Mouse (Mus musculus) lung, embryonic 14.5 days (tissue): ENCODE results near the gene Xrcc3. TPM values are rescaled to one million over a fixed set of nuclear protein-coding genes. Genes with fewer than 3 reads are reported as not detected.
A peak's percentile ranks its signal among the peaks of the same experiment; 100 is the strongest.

Source experiments
- ATAC-seq: fragments of 200-750 bp; cut with Nextera tagmentation; 2 replicates; pipeline ENCODE4 v1.8.0; 2017; ENCODE audit warnings: mild to moderate bottlenecking, moderate TSS enrichment, moderate library complexity; ENCODE audit not compliant: insufficient read depth
- DNase-seq: peaks from one replicate; pipeline ENCODE4 v3.0.0-alpha.2; 2015
- H3K27ac ChIP-seq: fragments of 300-500 bp; sonication (generic); 2 replicates; pipeline ENCODE4 v1.5.1; 2014; ENCODE audit warnings: low read depth, mild to moderate bottlenecking, moderate library complexity
- H3K27me3 ChIP-seq: fragments of 300-500 bp; sonication (generic); 2 replicates; pipeline ENCODE4 v1.6.1; 2014; ENCODE audit warnings: low read length, control low read depth; ENCODE audit not compliant: insufficient read depth
- H3K36me3 ChIP-seq: fragments of 300-500 bp; sonication (generic); 2 replicates; pipeline ENCODE4 v1.6.1; 2014; ENCODE audit warnings: control low read depth; ENCODE audit not compliant: insufficient read depth
- H3K4me1 ChIP-seq: fragments of 300-500 bp; sonication (generic); 2 replicates; pipeline ENCODE4 v1.6.1; 2014; ENCODE audit warnings: antibody characterized with exemption, control low read depth; ENCODE audit not compliant: insufficient read depth
- H3K4me2 ChIP-seq: fragments of 300-500 bp; sonication (generic); 2 replicates; pipeline ENCODE4 v1.6.1; 2014; ENCODE audit warnings: mild to moderate bottlenecking
- H3K4me3 ChIP-seq: fragments of 300-500 bp; sonication (generic); 2 replicates; pipeline ENCODE4 v1.5.1; 2014; ENCODE audit warnings: low read depth, low read length
- H3K9ac ChIP-seq: fragments of 300-500 bp; sonication (generic); 2 replicates; pipeline ENCODE4 v1.6.1; 2014
- H3K9me3 ChIP-seq: fragments of 300-500 bp; sonication (generic); 2 replicates; pipeline ENCODE4 v1.6.1; 2016; ENCODE audit warnings: low read depth, low read length, control low read depth
- CTCF ChIP-seq: IDR thresholded peaks from 2 replicates; pipeline ENCODE4 v1.5.1; 2016; ENCODE audit warnings: antibody characterized with exemption, low read depth
- WGBS: fragments of 180-500 bp; shearing (Covaris S2); extraction: QIAGEN DNeasy Blood & Tissue Kit; methylation state at CpG from one replicate; pipeline ENCODE4 v1.1.7; 2014; 5-methylcytosine and 5-hydroxymethylcytosine counted together
- polyA plus RNA-seq: library from polyadenylated mRNA; unstranded; fragments of >200 nt; fragmentation: Nextera tagmentation; extraction: Ambion mirVana; gene quantifications from 2 replicates; pipeline ENCODE4 v1.2.1, GENCODE M21; 2014

Gene Xrcc3
- polyA plus RNA-seq, 1 experiment from 2014 or later: 15.7 TPM

- WGBS: 78% methylated on average over 10 of the region's 10 CpGs
These were observed 33.1 kb upstream of the Xrcc3 start for GRCm38 (mm10) chr12:111846815-111847214.

DNA sequence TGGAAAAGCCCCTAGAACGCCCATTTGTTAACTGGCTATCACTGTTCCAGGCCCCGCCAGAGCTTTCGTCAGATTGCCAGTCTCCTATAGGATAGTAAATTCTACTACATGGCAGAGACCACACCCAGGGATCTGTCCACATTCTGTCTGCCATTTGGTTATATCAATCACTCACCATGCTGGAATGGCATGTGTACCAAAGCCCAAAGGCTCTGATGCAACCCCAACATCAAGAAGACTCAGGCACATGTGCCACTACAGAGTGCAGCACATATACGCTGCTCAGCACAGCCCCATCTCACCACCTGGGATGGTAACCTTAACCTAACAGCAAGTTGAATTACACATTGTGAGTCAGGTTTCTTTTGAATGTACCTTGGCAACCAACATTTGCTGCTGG, 32.3 kb upstream of the Xrcc3 start:
- no peak for DNase-seq
- no peak overlapping the region for H3K4me2 ChIP-seq
- H3K4me1 ChIP-seq: no peaks in the 10 kb centered on the region
- WGBS: 90% methylated on average over 4 of the region's 4 CpGs
- H3K27ac ChIP-seq: no peak overlapping the region
- no peak overlapping the region for H3K9ac ChIP-seq
- ATAC-seq: no peak
- no peaks in the 10 kb centered on the region for H3K27me3 ChIP-seq
- no peak overlapping the region for H3K4me3 ChIP-seq
- no peak for TF ChIP-seq CTCF
- peaks cover 18% of the 10 kb centered on the region; the same call in 1 of the 2 replicates for H3K36me3 ChIP-seq
- H3K9me3 ChIP-seq: no peaks in the 10 kb centered on the region

More at GRCm38 (mm10) chr12:111846815-111847214, 33.1 kb upstream of the Xrcc3 start:
- Histone ChIP-seq H3K4me2 (no peak overlapping the region), H3K36me3 (peaks cover 11% of the 10 kb centered on the region; the same call in 1 of the 2 replicates), H3K9ac (no peak overlapping the region), H3K4me1 (no peaks in the 10 kb centered on the region), H3K4me3 (no peak overlapping the region), H3K27ac (no peak overlapping the region), H3K9me3 (no peaks in the 10 kb centered on the region), H3K27me3 (no peaks in the 10 kb centered on the region)
- no peak for TF ChIP-seq CTCF
- DNase-seq: no peak
- ATAC-seq: no peak

DNA sequence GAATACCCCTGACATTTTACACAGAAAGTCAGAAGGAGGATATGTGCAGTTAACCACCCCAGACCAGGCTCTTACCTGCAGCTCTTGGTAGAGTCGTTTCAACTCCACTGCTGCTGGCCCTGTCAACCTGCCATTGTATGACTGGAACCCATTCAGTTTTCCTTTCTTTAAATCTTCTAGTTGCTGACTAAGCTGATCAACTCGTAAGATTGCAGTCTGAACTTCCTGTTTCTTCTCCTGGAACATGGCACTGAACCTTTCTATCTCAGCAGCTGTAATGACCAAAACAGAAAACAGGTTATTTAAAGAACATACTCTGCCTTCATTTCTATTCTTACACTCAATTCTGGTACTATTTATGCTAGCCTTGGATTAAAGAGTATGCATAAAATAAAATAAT, 29.8 kb upstream of the Xrcc3 start:
- Histone ChIP-seq H3K9ac (no peak overlapping the region), H3K27me3 (no peaks in the 10 kb centered on the region), H3K27ac (no peak overlapping the region), H3K4me1 (no peaks in the 10 kb centered on the region), H3K9me3 (no peaks in the 10 kb centered on the region), H3K36me3 (peaks cover 38% of the 10 kb centered on the region), H3K4me3 (no peak overlapping the region), H3K4me2 (no peak overlapping the region)
- ATAC-seq: no peak
- no peak for TF ChIP-seq CTCF
- whole genome bisulfite sequencing: 47% methylated on average over 2 of the region's 2 CpGs
- DNase-seq: no peak

- 72% methylated on average over 15 of the region's 15 CpGs for whole genome bisulfite sequencing
- DNase-seq: peak; percentile 9
These were observed 29.1 kb upstream of the Xrcc3 start for GRCm38 (mm10) chr12:111842565-111843433.

DNA sequence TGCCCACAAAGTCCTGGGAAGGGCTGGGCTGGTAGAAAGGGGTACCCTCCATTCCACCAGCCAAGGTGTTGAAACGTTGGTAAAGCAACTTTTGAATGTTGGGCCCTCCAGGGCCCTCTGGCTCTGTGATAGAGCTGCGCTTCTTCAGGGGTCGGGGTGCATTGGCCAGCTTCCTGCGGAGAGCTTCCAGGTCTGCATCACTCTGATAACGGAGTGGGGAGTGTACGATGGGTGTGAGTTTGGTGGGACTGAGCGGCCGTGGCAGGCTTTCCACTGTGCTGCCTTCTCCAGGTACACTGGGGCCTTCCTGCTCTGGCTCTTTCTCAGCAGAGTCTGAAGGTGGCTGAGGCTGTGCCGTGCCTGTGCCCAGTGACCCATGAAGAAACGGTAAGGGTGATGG, 19.8 kb upstream of the Xrcc3 start:
- no peak overlapping the region for H3K9ac ChIP-seq
- ATAC-seq (peak; percentile 33; the same call in 1 of the 2 replicates), DNase-seq (no peak)
- H3K4me1 ChIP-seq: no peaks in the 10 kb centered on the region
- H3K9me3 ChIP-seq: no peaks in the 10 kb centered on the region
- no peaks in the 10 kb centered on the region for H3K27me3 ChIP-seq
- H3K4me3 ChIP-seq: no peak overlapping the region
- no peak overlapping the region for H3K4me2 ChIP-seq
- no peak overlapping the region for H3K27ac ChIP-seq
- peaks cover 100% of the 10 kb centered on the region for H3K36me3 ChIP-seq
- WGBS: 82% methylated on average over 10 of the region's 10 CpGs
- TF ChIP-seq CTCF: no peak

More at GRCm38 (mm10) chr12:111842565-111843433, 29.1 kb upstream of the Xrcc3 start:
- H3K4me2 ChIP-seq: no peak overlapping the region
- H3K9me3 ChIP-seq: no peaks in the 10 kb centered on the region
- no peak overlapping the region for H3K4me3 ChIP-seq
- peak; percentile 27; the same call in 1 of the 2 replicates for TF ChIP-seq CTCF
- H3K27me3 ChIP-seq: no peaks in the 10 kb centered on the region
- no peak for ATAC-seq
- no peak overlapping the region for H3K27ac ChIP-seq
- H3K4me1 ChIP-seq: no peaks in the 10 kb centered on the region
- no peak overlapping the region for H3K9ac ChIP-seq
- H3K36me3 ChIP-seq: peaks cover 45% of the 10 kb centered on the region

- no peak overlapping the region for H3K27ac ChIP-seq
- no peaks in the 10 kb centered on the region for H3K4me1 ChIP-seq
- H3K4me2 ChIP-seq: no peak overlapping the region
- H3K9me3 ChIP-seq: no peaks in the 10 kb centered on the region
- no peak for ATAC-seq
- H3K27me3 ChIP-seq: no peaks in the 10 kb centered on the region
- 83% methylated on average over 5 of the region's 5 CpGs for WGBS
- H3K36me3 ChIP-seq: peaks cover 100% of the 10 kb centered on the region
- TF ChIP-seq CTCF: no peak
- no peak for DNase-seq
- H3K4me3 ChIP-seq: no peak overlapping the region
- H3K9ac ChIP-seq: no peak overlapping the region
These were observed 19.0 kb upstream of the Xrcc3 start for GRCm38 (mm10) chr12:111832643-111833042.

DNA sequence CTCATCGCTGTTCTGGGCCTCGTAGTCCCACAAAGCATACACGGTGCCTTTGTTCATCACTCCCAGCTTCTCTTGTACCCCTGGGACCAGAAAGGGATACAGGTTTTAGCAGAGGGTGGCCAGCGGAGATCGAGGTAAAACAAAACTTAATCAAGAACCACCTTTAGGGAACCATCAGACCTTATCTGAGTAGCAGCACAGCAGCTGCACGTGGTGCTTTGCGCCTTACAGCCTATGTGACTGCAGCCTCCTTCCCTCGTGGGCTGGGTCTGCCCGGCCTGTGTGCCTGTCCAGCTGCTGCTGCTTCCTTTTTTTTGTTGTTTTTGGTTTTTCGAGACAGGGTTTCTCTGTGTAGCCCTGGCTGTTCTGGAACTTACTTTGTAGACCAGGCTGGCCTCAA, 16.7 kb upstream of the Xrcc3 start:
- H3K36me3 ChIP-seq: peaks cover 100% of the 10 kb centered on the region
- no peak for ATAC-seq

More for the DNA sequence above, 16.7 kb upstream of the Xrcc3 start:
- DNase-seq: no peak
- no peak for TF ChIP-seq CTCF
- 82% methylated on average over 10 of the region's 10 CpGs for WGBS
- Histone ChIP-seq H3K9ac (no peak overlapping the region), H3K4me1 (no peaks in the 10 kb centered on the region), H3K4me2 (no peak overlapping the region), H3K9me3 (no peaks in the 10 kb centered on the region), H3K4me3 (no peak overlapping the region), H3K27me3 (no peaks in the 10 kb centered on the region), H3K27ac (no peak overlapping the region)
